Mouse (Mus musculus) neural tube, embryonic 14.5 days (tissue): ENCODE measurements at regions not wholly inside any gene's neighbourhood (a gene's known extent, or its start where the extent isn't known, plus 50 kb on each side); places are given as distances from the start of the nearest gene placed in this dataset.
"Not testable (repeated sequence)": the region's sequence is repeated elsewhere in the genome, so short reads cannot be mapped to it uniquely, and the experiment has no call there.

Experiments used
- ATAC-seq: fragments of 200-750 bp; cut with Nextera tagmentation; 2 replicates; pipeline ENCODE4 v1.8.0; 2017; ENCODE audit warnings: low read depth, mild to moderate bottlenecking, moderate TSS enrichment, moderate library complexity
- H3K27ac ChIP-seq: fragments of 300-500 bp; sonication (generic); 2 replicates; pipeline ENCODE4 v1.5.1; 2014; ENCODE audit warnings: low read depth, mild to moderate bottlenecking, control low read depth, low read length, moderate library complexity, mixed read lengths
- H3K27me3 ChIP-seq: fragments of 300-500 bp; sonication (generic); 2 replicates; pipeline ENCODE4 v1.6.1; 2014; ENCODE audit warnings: low read length; ENCODE audit not compliant: control insufficient read depth, insufficient read depth
- H3K36me3 ChIP-seq: fragments of 300-500 bp; sonication (generic); 2 replicates; pipeline ENCODE4 v1.6.1; 2014; ENCODE audit warnings: low read length, mixed read lengths; ENCODE audit not compliant: control insufficient read depth, insufficient read depth
- H3K4me1 ChIP-seq: fragments of 300-500 bp; sonication (generic); 2 replicates; pipeline ENCODE4 v1.6.1; 2014; ENCODE audit warnings: low read length; ENCODE audit not compliant: control insufficient read depth, insufficient read depth
- H3K4me2 ChIP-seq: fragments of 300-500 bp; sonication (generic); 2 replicates; pipeline ENCODE4 v1.6.1; 2014; ENCODE audit warnings: mild to moderate bottlenecking, low read depth, low read length, control low read depth
- H3K4me3 ChIP-seq: fragments of 300-500 bp; sonication (generic); 2 replicates; pipeline ENCODE4 v1.5.1; 2014; ENCODE audit warnings: low read depth, low read length, control low read depth, mixed read lengths
- H3K9ac ChIP-seq: fragments of 300-500 bp; sonication (generic); replicated peaks from 2 replicates; pipeline ENCODE4 v1.6.1; 2014; ENCODE audit warnings: low read depth, mild to moderate bottlenecking, control low read depth, low read length, mixed read lengths
- H3K9me3 ChIP-seq: fragments of 300-500 bp; sonication (generic); 2 replicates; pipeline ENCODE4 v1.6.1; 2016; ENCODE audit warnings: low read length; ENCODE audit not compliant: control insufficient read depth
- WGBS: fragments of 180-500 bp; shearing (Covaris S2); extraction: QIAGEN DNeasy Blood & Tissue Kit; methylation state at CpG from one replicate; pipeline ENCODE4 v1.1.7; 2014; 5-methylcytosine and 5-hydroxymethylcytosine counted together

DNA sequence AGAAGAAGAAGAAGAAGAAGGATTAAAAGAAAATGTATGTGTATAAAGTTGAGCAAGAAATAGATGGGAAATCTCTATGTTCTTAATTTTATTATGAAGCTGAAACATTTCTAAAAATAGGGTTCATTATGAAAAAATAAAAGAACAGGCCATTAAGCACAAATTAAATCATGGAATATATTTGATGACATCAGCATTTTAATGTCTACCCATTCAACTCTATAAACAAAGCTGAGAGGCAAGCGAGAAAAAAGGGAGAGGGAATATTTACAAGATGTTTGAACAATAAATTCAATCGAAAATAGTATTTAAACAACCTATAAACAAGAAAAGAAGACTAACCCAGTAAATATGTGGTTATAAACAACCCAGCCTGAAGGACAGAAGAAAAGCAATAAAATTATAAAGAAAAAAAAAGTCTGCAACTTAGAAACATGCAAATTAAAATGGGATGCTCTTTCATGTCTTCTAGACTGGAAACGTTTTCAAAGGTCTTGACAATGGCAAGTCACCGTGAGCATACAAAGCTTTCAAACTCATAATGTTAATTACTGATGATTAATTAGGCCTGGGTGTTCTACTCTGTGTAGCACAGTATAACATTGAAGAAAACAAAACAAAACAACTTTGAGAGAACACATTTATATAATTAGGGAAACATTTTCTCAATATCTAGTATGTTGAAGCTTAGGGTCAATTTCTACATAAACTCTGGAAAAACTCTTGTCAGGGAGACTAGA, 108.6 kb downstream of the A730009L09Rik start:
- no peak for ATAC-seq
- H3K9ac ChIP-seq: no peak overlapping the region
- 63% methylated on average over 4 of the region's 4 CpGs for WGBS
- no peak overlapping the region for H3K27ac ChIP-seq
- no peaks in the 10 kb centered on the region for H3K36me3 ChIP-seq
- H3K27me3 ChIP-seq: no peaks in the 10 kb centered on the region
- H3K9me3 ChIP-seq: no peaks in the 10 kb centered on the region
- H3K4me3 ChIP-seq: no peak overlapping the region
- H3K4me1 ChIP-seq: no peaks in the 10 kb centered on the region
- no peak overlapping the region for H3K4me2 ChIP-seq

DNA sequence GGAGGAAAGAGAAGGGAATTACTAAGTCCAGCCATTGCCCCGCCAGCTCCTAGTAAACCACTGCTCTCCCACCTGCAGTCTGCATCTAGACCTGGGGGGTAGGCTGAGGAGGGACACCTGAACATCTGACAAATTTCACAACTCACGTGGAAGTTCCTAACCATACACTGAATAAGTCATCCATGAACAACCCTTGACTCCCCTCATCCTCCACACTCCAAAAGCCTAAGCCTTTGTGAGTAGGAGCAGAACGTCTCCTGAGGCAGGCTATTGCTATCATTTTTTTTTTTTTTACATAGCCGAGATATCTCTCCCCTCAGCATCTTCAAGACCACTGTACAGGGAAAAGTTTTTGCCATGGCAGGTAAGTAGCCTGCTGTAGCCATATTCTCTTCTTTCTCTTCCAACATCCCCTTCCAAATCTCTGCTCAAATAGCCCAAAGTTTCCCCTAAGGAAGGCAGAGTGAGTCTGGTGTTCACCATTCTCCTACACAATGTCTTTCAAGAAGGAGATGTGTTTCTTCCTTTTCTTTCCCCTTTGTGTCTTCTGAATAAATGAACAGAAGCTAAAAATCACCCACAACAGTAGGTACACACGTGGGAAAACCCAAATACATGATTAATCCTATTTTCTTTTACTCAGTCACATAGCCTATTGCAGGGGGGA, 109.7 kb downstream of the A730009L09Rik start:
- WGBS: 77% methylated on average over 5 of the region's 5 CpGs
- H3K4me1 ChIP-seq: no peaks in the 10 kb centered on the region
- H3K27ac ChIP-seq: no peak overlapping the region
- no peak overlapping the region for H3K4me3 ChIP-seq
- H3K4me2 ChIP-seq: no peak overlapping the region
- H3K9me3 ChIP-seq: no peaks in the 10 kb centered on the region
- H3K36me3 ChIP-seq: no peaks in the 10 kb centered on the region
- H3K9ac ChIP-seq: no peak overlapping the region
- ATAC-seq: no peak
- H3K27me3 ChIP-seq: no peaks in the 10 kb centered on the region

GRCm38 (mm10) chr16:84625110-84625722, 110.3 kb downstream of the A730009L09Rik start:
- Histone ChIP-seq H3K4me1 (no peaks in the 10 kb centered on the region), H3K27ac (no peak overlapping the region), H3K27me3 (no peaks in the 10 kb centered on the region), H3K36me3 (no peaks in the 10 kb centered on the region), H3K4me2 (no peak overlapping the region), H3K9ac (no peak overlapping the region), H3K4me3 (no peak overlapping the region), H3K9me3 (no peaks in the 10 kb centered on the region)
- WGBS: 89% methylated on average over 4 of the region's 4 CpGs
- ATAC-seq: no peak

- Histone ChIP-seq H3K4me1 (no peaks in the 10 kb centered on the region), H3K27me3 (no peaks in the 10 kb centered on the region), H3K9ac (no peak overlapping the region), H3K9me3 (no peaks in the 10 kb centered on the region), H3K36me3 (no peaks in the 10 kb centered on the region), H3K27ac (no peak overlapping the region), H3K4me3 (no peak overlapping the region), H3K4me2 (no peak overlapping the region)
- ATAC-seq: no peak
- WGBS: 97% methylated on average over 2 of the region's 2 CpGs
These were observed 108.5 kb downstream of the Mrpl39 start for GRCm38 (mm10) chr16:84627052-84627451.

DNA sequence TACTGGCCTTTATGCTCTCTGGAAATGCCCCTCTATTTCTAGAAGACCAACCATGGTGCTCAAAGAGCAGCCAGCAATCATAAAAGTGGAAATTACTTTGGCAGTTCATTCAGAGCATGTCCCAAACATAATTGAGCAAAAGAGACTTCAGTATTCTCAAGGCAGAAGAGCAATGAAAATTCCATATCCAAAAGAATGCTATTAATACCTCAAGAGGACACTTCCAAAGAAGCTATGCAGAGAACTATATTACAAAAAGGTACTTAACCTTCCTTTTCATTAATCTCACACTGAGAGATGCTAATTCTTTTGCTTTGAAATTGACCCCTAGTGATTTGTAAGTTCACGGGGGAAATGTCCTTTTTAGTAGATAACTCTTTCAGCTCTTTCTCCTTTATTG, 105.7 kb downstream of the Mrpl39 start:
- no peaks in the 10 kb centered on the region for H3K4me1 ChIP-seq
- no peak overlapping the region for H3K27ac ChIP-seq
- H3K4me2 ChIP-seq: no peak overlapping the region
- no peaks in the 10 kb centered on the region for H3K27me3 ChIP-seq
- peak; percentile 58; the same call in 1 of the 2 replicates for ATAC-seq
- no peak overlapping the region for H3K9ac ChIP-seq
- no peak overlapping the region for H3K4me3 ChIP-seq
- WGBS: 27% methylated on average over 1 of the region's 1 CpGs
- no peaks in the 10 kb centered on the region for H3K36me3 ChIP-seq
- H3K9me3 ChIP-seq: no peaks in the 10 kb centered on the region

- not testable (repeated sequence) for ATAC-seq, H3K9ac ChIP-seq, H3K4me1 ChIP-seq, H3K27ac ChIP-seq, H3K9me3 ChIP-seq, H3K27me3 ChIP-seq, H3K4me2 ChIP-seq, H3K4me3 ChIP-seq, H3K36me3 ChIP-seq
- WGBS: 83% methylated on average over 1 of the region's 1 CpGs
These were observed 91.1 kb downstream of the Mrpl39 start for GRCm38 (mm10) chr16:84644446-84644845.

DNA sequence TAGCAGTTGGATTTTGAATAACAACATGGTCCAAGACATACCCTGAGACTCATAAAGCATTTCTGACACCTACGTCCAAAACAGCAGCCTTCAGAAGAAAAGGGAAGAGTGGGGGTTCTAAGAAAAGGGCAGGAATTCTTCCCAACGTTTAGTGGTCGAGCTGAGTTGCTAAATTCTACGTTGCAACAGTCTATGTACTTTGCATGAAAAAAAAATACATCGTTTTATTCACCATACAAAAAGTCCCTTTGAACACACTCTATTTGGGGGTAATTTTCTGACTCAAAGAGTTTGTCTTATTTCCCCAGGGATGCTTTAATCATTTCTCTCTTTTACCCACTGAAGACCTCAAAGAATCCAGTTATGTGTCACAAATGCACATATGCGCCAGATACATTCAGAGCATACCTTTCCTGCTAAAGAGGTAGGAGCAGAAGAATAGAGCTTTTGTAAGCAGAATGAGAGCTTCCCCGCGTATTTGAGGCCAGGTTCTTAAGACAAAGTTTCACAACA, 89.3 kb downstream of the Mrpl39 start:
- H3K4me2 ChIP-seq: no peak overlapping the region
- no peaks in the 10 kb centered on the region for H3K27me3 ChIP-seq
- WGBS: 73% methylated on average over 8 of the region's 8 CpGs

DNA sequence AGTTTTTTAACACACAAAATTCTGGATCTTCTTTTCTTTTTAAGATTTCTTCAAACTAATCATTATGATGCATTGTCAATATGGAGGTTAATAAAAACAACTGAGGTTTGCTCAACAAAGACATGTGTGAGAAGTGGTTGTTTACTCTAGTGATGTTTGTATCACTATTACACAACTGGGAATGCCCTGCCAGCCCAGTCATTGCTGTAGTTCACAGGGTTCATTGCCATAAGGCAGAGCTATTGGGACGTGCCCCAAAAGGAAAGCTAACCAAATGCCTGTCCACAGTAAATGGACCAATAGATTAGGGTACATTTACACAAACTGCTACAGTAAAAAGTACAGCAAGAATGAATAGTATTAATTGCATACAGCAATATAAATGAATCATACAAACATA, 84.9 kb downstream of the Mrpl39 start:
- Histone ChIP-seq H3K27me3 (no peaks in the 10 kb centered on the region), H3K4me2 (no peak overlapping the region), H3K9ac (no peak overlapping the region), H3K4me1 (no peaks in the 10 kb centered on the region), H3K4me3 (no peak overlapping the region), H3K36me3 (no peaks in the 10 kb centered on the region), H3K9me3 (no peaks in the 10 kb centered on the region), H3K27ac (no peak overlapping the region)
- ATAC-seq: no peak
- 82% methylated on average over 1 of the region's 1 CpGs for WGBS

More for the DNA sequence above, 89.3 kb downstream of the Mrpl39 start:
- Histone ChIP-seq H3K9me3 (no peaks in the 10 kb centered on the region), H3K27ac (no peak overlapping the region), H3K9ac (no peak overlapping the region), H3K4me3 (no peak overlapping the region), H3K4me1 (no peaks in the 10 kb centered on the region), H3K36me3 (no peaks in the 10 kb centered on the region)
- no peak for ATAC-seq

DNA sequence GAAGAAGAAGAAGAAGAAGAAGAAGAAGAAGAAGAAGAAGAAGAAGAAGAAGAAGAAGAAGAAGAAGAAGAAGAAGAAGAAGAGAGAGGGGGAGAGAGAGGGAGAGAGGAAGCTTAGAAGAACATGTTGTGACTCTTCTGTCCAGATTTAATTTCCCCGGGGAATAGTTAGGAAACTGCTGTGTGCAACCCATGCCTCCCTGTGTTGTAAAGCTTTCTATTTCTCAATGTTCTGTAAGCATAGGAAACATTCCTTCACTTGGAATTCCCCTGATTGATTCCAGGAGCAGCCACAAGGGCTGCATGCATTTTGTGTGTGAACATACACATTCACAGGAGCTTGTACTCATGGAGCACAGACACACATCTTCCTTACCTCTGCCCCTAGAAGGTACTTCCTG, 81.7 kb downstream of the Mrpl39 start:
- Histone ChIP-seq H3K4me2 (no peak overlapping the region), H3K27me3 (no peaks in the 10 kb centered on the region), H3K4me1 (no peaks in the 10 kb centered on the region), H3K36me3 (no peaks in the 10 kb centered on the region), H3K27ac (no peak overlapping the region), H3K4me3 (no peak overlapping the region), H3K9ac (no peak overlapping the region), H3K9me3 (no peaks in the 10 kb centered on the region)
- WGBS: 96% methylated on average over 1 of the region's 1 CpGs
- ATAC-seq: no peak
